Mouse (Mus musculus) CH12.LX (cell line): ENCODE results near the gene Clint1.

Source experiments
- CHD1 ChIP-seq: IDR thresholded peaks from 2 replicates; pipeline ENCODE4 v1.6.1; 2012; ENCODE audit warnings: low read depth, low read length, improper control_type of control experiment, inconsistent platforms
- CTCF ChIP-seq, 2 experiments: IDR thresholded peaks in 1 of 2; conservative IDR thresholded peaks in 1 of 2; 2 replicates each; pipeline ENCODE4 v1.5.1; 2011 to 2012; ENCODE audit warnings: low read depth in 2 of 2, low read length in 2 of 2, improper control_type of control experiment in 1 of 2, inconsistent platforms in 1 of 2, mild to moderate bottlenecking in 1 of 2, moderate library complexity in 1 of 2
- EP300 ChIP-seq: IDR thresholded peaks from 2 replicates; pipeline ENCODE4 v1.6.1; 2011; ENCODE audit warnings: low read length, improper control_type of control experiment
- USF1 ChIP-seq: IDR thresholded peaks from 2 replicates; pipeline ENCODE4 v1.6.1; 2014; ENCODE audit warnings: low read depth, mild to moderate bottlenecking, inconsistent platforms, low read length, improper control_type of control experiment
- USF2 ChIP-seq: conservative IDR thresholded peaks from 2 replicates; pipeline ENCODE4 v1.6.1; 2011; ENCODE audit warnings: low read depth, low read length, improper control_type of control experiment
- ZC3H11A ChIP-seq: IDR thresholded peaks from 2 replicates; pipeline ENCODE4 v1.6.1; 2012; ENCODE audit warnings: low read depth, mild to moderate bottlenecking, inconsistent platforms, low read length, improper control_type of control experiment

DNA sequence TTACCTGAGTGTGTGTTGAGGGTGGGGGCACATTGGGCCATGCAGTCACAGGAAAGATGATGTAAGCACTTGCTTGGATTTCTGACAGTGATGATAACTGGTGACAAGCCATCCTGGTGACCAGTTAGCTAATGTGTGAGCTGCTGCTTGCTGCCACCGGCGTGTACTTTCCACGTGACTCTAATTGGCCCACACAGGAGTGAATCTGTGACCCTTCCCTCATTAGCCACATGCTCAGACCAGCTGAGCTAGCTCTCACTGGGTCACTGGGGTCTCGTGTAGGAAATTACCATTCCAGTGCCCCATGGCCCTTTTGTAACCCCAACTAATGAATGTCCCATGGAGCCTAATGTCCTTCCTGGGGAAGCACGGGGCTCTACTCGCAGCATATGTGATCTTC is 73.6 kb downstream of the Clint1 start:
- no peak for TF ChIP-seq CHD1
- no peak for TF ChIP-seq CTCF (conservative IDR thresholded peaks at IDR 0.05 in 1 of 2, IDR thresholded peaks at IDR 0.05 in 1 of 2; ENCODE audit: low read depth in 2 of 2, low read length in 2 of 2)
- no peak for TF ChIP-seq ZC3H11A
- no peak for TF ChIP-seq USF2
- TF ChIP-seq EP300 = no peak
- TF ChIP-seq USF1 = no peak
